11 mouse cellular contexts compared by ENCODE assay signal in the genomic region with DNA sequence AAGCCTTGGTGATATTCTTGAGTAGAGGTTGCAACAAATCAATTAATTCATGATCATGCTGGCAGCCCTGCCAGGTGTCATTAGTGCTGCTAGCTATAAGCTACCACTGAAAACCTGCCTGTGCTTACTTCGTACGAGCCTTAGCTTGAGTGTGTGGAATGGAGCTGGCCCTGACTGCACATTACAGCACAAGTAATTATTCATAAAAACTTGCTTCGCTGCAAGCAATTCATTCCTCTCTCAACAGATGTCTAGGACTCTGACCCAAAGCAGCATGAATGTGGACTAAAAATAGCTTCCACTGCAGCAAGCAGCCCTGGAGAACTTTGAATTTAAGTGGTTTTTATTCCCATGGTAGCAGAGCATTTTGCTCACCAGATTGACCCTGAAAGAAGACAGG.
DNase-seq lines count a peak whose midpoint lies in the region; ATAC-seq and TF ChIP-seq lines count a peak whose summit lies in the region.
"Had no signal": no experiment of that assay in that cellular context is flagged by ENCODE, and none has a peak within 500 bp of the region (broad histone marks: within the 10 kb centered on the region; RNA-seq: fewer than 3 reads in every experiment).

No protein-coding gene starts in this region.

- H3K4me2 ChIP-seq in hindbrain, embryonic 15.5 days = no peak overlapping the region
- H3K4me2 ChIP-seq in limb, embryonic 14.5 days (replicated peaks; ENCODE audit: low read depth, low read length, severe bottlenecking) = no peak overlapping the region

- no peak overlapping the region for H3K9ac ChIP-seq in hindbrain, embryonic 15.5 days
- no peak overlapping the region for H3K9ac ChIP-seq in limb, embryonic 14.5 days (ENCODE audit: low read depth, low read length, severe bottlenecking)

- intact Hi-C loops in gastrocnemius, postnatal 14 days (cut with DNase I; ENCODE audit: low total_unique reads) = no loop called here

- peaks cover 7% of the 10 kb centered on the region; the same call in 1 of the 2 replicates for H3K9me3 ChIP-seq in hindbrain, embryonic 15.5 days
- peaks cover 1% of the 10 kb centered on the region; the same call in 1 of the 2 replicates for H3K9me3 ChIP-seq in limb, embryonic 14.5 days (ENCODE audit: control insufficient read depth, low read length)

- no peak for TF ChIP-seq POLR2A in limb, embryonic 14.5 days (IDR thresholded peaks at IDR 0.05; ENCODE audit: borderline replicate concordance, extremely low read depth, insufficient read depth, insufficient read length)

- 41% methylated on average over 3 of the region's 3 CpGs for WGBS in hindbrain, embryonic 15.5 days
- 18% methylated on average over 3 of the region's 3 CpGs for WGBS in limb, embryonic 14.5 days

- no peaks in the 10 kb centered on the region for H3K27me3 ChIP-seq in hindbrain, embryonic 15.5 days
- no peaks in the 10 kb centered on the region for H3K27me3 ChIP-seq in limb, embryonic 14.5 days (ENCODE audit: control insufficient read depth, insufficient read depth, low read length)

- no peaks in the 10 kb centered on the region for H3K4me1 ChIP-seq in hindbrain, embryonic 15.5 days (replicated peaks)
- 0 out of 2 replicates have a peak, but pooled peaks cover 7% of the 10 kb centered on the region for H3K4me1 ChIP-seq in limb, embryonic 14.5 days (ENCODE audit: control insufficient read depth, insufficient read depth, low read length)

- H3K4me3 ChIP-seq in hindbrain, embryonic 15.5 days = no peak overlapping the region
- no peak overlapping the region for H3K4me3 ChIP-seq in limb, embryonic 14.5 days (replicated peaks; ENCODE audit: low read length)

- peak; percentile 5 for DNase-seq in layer of hippocampus, adult 9-11 months
- DNase-seq in layer of hippocampus, postnatal 36 days = no peak
- peak; percentile 28 for DNase-seq in brain, embryonic 18.5 days (ENCODE audit: low read depth, low spot score)
- peak; percentile 69 for DNase-seq in limb, embryonic 14.5 days (ENCODE audit: low spot score)
- DNase-seq in spleen, adult 18-20 months = no peak
- DNase-seq in gastrocnemius, postnatal 14 days = no peak
- no peak for DNase-seq in thymus, postnatal 4 days
- DNase-seq: heart, postnatal 36 days; liver; thymus, postnatal 36 days had no signal

- no peak overlapping the region for H3K27ac ChIP-seq in hindbrain, embryonic 15.5 days (replicated peaks)
- peak overlapping the region; percentile 33; the same call in 1 of the 2 replicates for H3K27ac ChIP-seq in limb, embryonic 14.5 days (replicated peaks; ENCODE audit: low read depth, low read length)

- ATAC-seq in hindbrain, embryonic 15.5 days (ENCODE audit: low FRiP score, low read depth) = peak; percentile 89
- ATAC-seq in limb, embryonic 14.5 days (ENCODE audit: low FRiP score, low read depth) = peak; percentile 88

- no peaks in the 10 kb centered on the region for H3K36me3 ChIP-seq in hindbrain, embryonic 15.5 days
- no peaks in the 10 kb centered on the region for H3K36me3 ChIP-seq in limb, embryonic 14.5 days (ENCODE audit: control insufficient read depth, insufficient read depth, low read length)

Comparison
In these comparisons a context has a peak if more than half of its experiments do, and no peak if none do; other contexts are left out.
1. DNase-seq: peak in layer of hippocampus, adult 9-11 months (single experiment), brain, embryonic 18.5 days (single experiment) and limb, embryonic 14.5 days (single experiment); none in layer of hippocampus, postnatal 36 days (0 of 2), spleen, adult 18-20 months (0 of 2), gastrocnemius, postnatal 14 days (single experiment) and thymus, postnatal 4 days (single experiment).